16 mouse cellular contexts compared by ENCODE assay signal in genomic region chr1:182403076-182403475, GRCm38 (mm10). TPM values are rescaled to one million over a fixed set of nuclear protein-coding genes. Genes with fewer than 3 reads are reported as not detected.
DNase-seq lines count a peak whose midpoint lies in the region; ATAC-seq lines count a peak whose summit lies in the region.
"Had no signal": no experiment of that assay in that cellular context is flagged by ENCODE, and none has a peak within 500 bp of the region (broad histone marks: within the 10 kb centered on the region; RNA-seq: fewer than 3 reads in every experiment).

No protein-coding gene starts in this region.

- no peaks in the 10 kb centered on the region for H3K36me3 ChIP-seq in heart, embryonic 13.5 days
- no peaks in the 10 kb centered on the region for H3K36me3 ChIP-seq in heart, embryonic 10.5 days
- H3K36me3 ChIP-seq in intestine, embryonic 16.5 days (ENCODE audit: control insufficient read depth, insufficient read depth, low read length) = no peaks in the 10 kb centered on the region
- H3K36me3 ChIP-seq in stomach, embryonic 15.5 days = no peaks in the 10 kb centered on the region
- H3K36me3 ChIP-seq: forebrain, embryonic 15.5 days; hindbrain, embryonic 15.5 days; midbrain, embryonic 13.5 days had no signal

- 36% methylated on average over 13 of the region's 13 CpGs for WGBS in heart, embryonic 13.5 days
- WGBS in heart, embryonic 10.5 days = 35% methylated on average over 13 of the region's 13 CpGs
- WGBS in intestine, embryonic 16.5 days = 35% methylated on average over 13 of the region's 13 CpGs
- 44% methylated on average over 13 of the region's 13 CpGs for WGBS in stomach, embryonic 15.5 days

- no peak overlapping the region for H3K4me3 ChIP-seq in heart, embryonic 13.5 days
- H3K4me3 ChIP-seq in heart, embryonic 10.5 days = no peak overlapping the region
- H3K4me3 ChIP-seq in intestine, embryonic 16.5 days (ENCODE audit: low read length) = no peak overlapping the region
- no peak overlapping the region for H3K4me3 ChIP-seq in stomach, embryonic 15.5 days (replicated peaks)
- H3K4me3 ChIP-seq: forebrain, embryonic 15.5 days; hindbrain, embryonic 15.5 days; midbrain, embryonic 13.5 days had no signal

- H3K4me2 ChIP-seq in heart, embryonic 13.5 days = peak overlapping the region; percentile 47
- H3K4me2 ChIP-seq in intestine, embryonic 16.5 days (ENCODE audit: low read depth, low read length) = no peak overlapping the region
- H3K4me2 ChIP-seq in stomach, embryonic 15.5 days = peak overlapping the region; percentile 14; the same call in 1 of the 2 replicates
- H3K4me2 ChIP-seq: forebrain, embryonic 15.5 days; hindbrain, embryonic 15.5 days; midbrain, embryonic 13.5 days had no signal

- ATAC-seq in heart, embryonic 13.5 days (ENCODE audit: extremely low read depth, insufficient number of reproducible peaks, low FRiP score, low TSS enrichment) = no peak
- ATAC-seq in intestine, embryonic 16.5 days = peak; percentile 51; the same call in 1 of the 2 replicates
- ATAC-seq in stomach, embryonic 15.5 days (ENCODE audit: insufficient read depth, low FRiP score, low read depth) = no peak
- ATAC-seq: forebrain, embryonic 15.5 days; midbrain, embryonic 13.5 days had no signal

- no peaks in the 10 kb centered on the region for H3K27me3 ChIP-seq in heart, embryonic 13.5 days (replicated peaks)
- no peaks in the 10 kb centered on the region for H3K27me3 ChIP-seq in heart, embryonic 10.5 days (ENCODE audit: insufficient read depth, poor library complexity, severe bottlenecking)
- no peaks in the 10 kb centered on the region for H3K27me3 ChIP-seq in intestine, embryonic 16.5 days (replicated peaks; ENCODE audit: control insufficient read depth, insufficient read depth, low read length)
- H3K27me3 ChIP-seq in stomach, embryonic 15.5 days (replicated peaks) = no peaks in the 10 kb centered on the region
- H3K27me3 ChIP-seq: forebrain, embryonic 15.5 days; hindbrain, embryonic 15.5 days; midbrain, embryonic 13.5 days had no signal

- H3K9ac ChIP-seq in heart, embryonic 13.5 days = 0 out of 2 replicates have a peak overlapping the region, but pooled peaks have one; percentile 19
- H3K9ac ChIP-seq in intestine, embryonic 16.5 days (ENCODE audit: low read depth, low read length) = no peak overlapping the region
- no peak overlapping the region for H3K9ac ChIP-seq in stomach, embryonic 15.5 days
- H3K9ac ChIP-seq: forebrain, embryonic 15.5 days; hindbrain, embryonic 15.5 days; liver, embryonic 14.5 days; midbrain, embryonic 13.5 days had no signal

- no peaks in the 10 kb centered on the region for H3K9me3 ChIP-seq in heart, embryonic 13.5 days
- no peaks in the 10 kb centered on the region for H3K9me3 ChIP-seq in heart, embryonic 10.5 days
- H3K9me3 ChIP-seq in intestine, embryonic 16.5 days (ENCODE audit: control insufficient read depth, low read length) = no peaks in the 10 kb centered on the region
- H3K9me3 ChIP-seq in stomach, embryonic 15.5 days = no peaks in the 10 kb centered on the region
- H3K9me3 ChIP-seq: forebrain, embryonic 15.5 days; hindbrain, embryonic 15.5 days; midbrain, embryonic 13.5 days had no signal

- no peak for DNase-seq in heart, embryonic 10.5 days (ENCODE audit: low spot score)
- DNase-seq in kidney, postnatal 10 days = peak; percentile 30
- no peak for DNase-seq in kidney, postnatal 36 days
- no peak for DNase-seq in neural tube, embryonic 10.5 days (ENCODE audit: extremely low spot score, low spot score)
- DNase-seq: adrenal gland, postnatal 25 days; cerebellum, adult 18-20 months; cerebellum, postnatal 36 days; kidney, adult 9 months; thymus, adult 2 months had no signal

- H3K4me1 ChIP-seq in heart, embryonic 13.5 days = peaks cover 34% of the 10 kb centered on the region
- H3K4me1 ChIP-seq in heart, embryonic 10.5 days = peaks cover 23% of the 10 kb centered on the region
- H3K4me1 ChIP-seq in intestine, embryonic 16.5 days (ENCODE audit: control insufficient read depth, insufficient read depth, low read length) = peaks cover 31% of the 10 kb centered on the region
- peaks cover 14% of the 10 kb centered on the region for H3K4me1 ChIP-seq in stomach, embryonic 15.5 days
- H3K4me1 ChIP-seq: forebrain, embryonic 15.5 days had no signal

- H3K27ac ChIP-seq in heart, embryonic 13.5 days (replicated peaks) = no peak overlapping the region
- no peak overlapping the region for H3K27ac ChIP-seq in heart, embryonic 10.5 days
- H3K27ac ChIP-seq in intestine, embryonic 16.5 days (ENCODE audit: low read length) = no peak overlapping the region
- H3K27ac ChIP-seq in stomach, embryonic 15.5 days = no peak overlapping the region; the same call in 1 of the 2 replicates
- H3K27ac ChIP-seq: forebrain, embryonic 15.5 days; hindbrain, embryonic 15.5 days; liver, embryonic 14.5 days; midbrain, embryonic 13.5 days had no signal

RNA-seq across cellular contexts. Expression of gene Trp53bp2, which starts 5.9 kb away (rescaled TPM):
- polyA plus RNA-seq in heart, embryonic 13.5 days (2015; fragmentation: Nextera tagmentation; extraction: Ambion mirVana) = 12.2 and 12.7 TPM in 2 replicates
- 17.3 and 23.4 TPM in 2 replicates for polyA plus RNA-seq in heart, embryonic 10.5 days (2016; fragmentation: Nextera tagmentation; extraction: Ambion mirVana)
- 16.3 and 18.4 TPM in 2 replicates for polyA plus RNA-seq in intestine, embryonic 16.5 days (2015; fragmentation: Nextera tagmentation; extraction: Ambion mirVana)
- 19.9 and 23.1 TPM in 2 replicates for polyA plus RNA-seq in stomach, embryonic 15.5 days (2015; fragmentation: Nextera tagmentation; extraction: Ambion mirVana)
